Mouse (Mus musculus) embryonic facial prominence, embryonic 12.5 days (tissue): ENCODE results near the gene Alg9. TPM values are rescaled to one million over a fixed set of nuclear protein-coding genes. Genes with fewer than 3 reads are reported as not detected.
A peak's percentile ranks its signal among the peaks of the same experiment; 100 is the strongest.

Source experiments
- ATAC-seq: fragments of 200-750 bp; cut with Nextera tagmentation; 2 replicates; pipeline ENCODE4 v1.8.0; 2017; ENCODE audit not compliant: insufficient number of reproducible peaks, insufficient read depth, low FRiP score, low TSS enrichment
- H3K27ac ChIP-seq: fragments of 300-500 bp; sonication (generic); 2 replicates; pipeline ENCODE4 v1.5.1; 2016; ENCODE audit warnings: mild to moderate bottlenecking
- H3K27me3 ChIP-seq: fragments of 300-500 bp; sonication (generic); 2 replicates; pipeline ENCODE4 v1.6.1; 2016; ENCODE audit warnings: mild to moderate bottlenecking, moderate library complexity
- H3K36me3 ChIP-seq: fragments of 300-500 bp; sonication (generic); 2 replicates; pipeline ENCODE4 v1.6.1; 2016; ENCODE audit warnings: mild to moderate bottlenecking
- H3K4me1 ChIP-seq: fragments of 300-500 bp; sonication (generic); 2 replicates; pipeline ENCODE4 v1.6.1; 2016
- H3K4me2 ChIP-seq: fragments of 300-500 bp; sonication (generic); replicated peaks from 2 replicates; pipeline ENCODE4 v1.6.1; 2016; ENCODE audit warnings: mild to moderate bottlenecking, moderate library complexity
- H3K4me3 ChIP-seq: fragments of 300-500 bp; sonication (generic); 2 replicates; pipeline ENCODE4 v1.5.1; 2016; ENCODE audit warnings: mild to moderate bottlenecking
- H3K9ac ChIP-seq: fragments of 300-500 bp; sonication (generic); 2 replicates; pipeline ENCODE4 v1.6.1; 2016; ENCODE audit warnings: mild to moderate bottlenecking, moderate library complexity
- H3K9me3 ChIP-seq: fragments of 300-500 bp; sonication (generic); 2 replicates; pipeline ENCODE4 v1.6.1; 2016; ENCODE audit warnings: mild to moderate bottlenecking, moderate library complexity
- WGBS: fragments of 180-500 bp; shearing (Covaris S2); methylation state at CpG from one replicate; pipeline ENCODE4 v1.1.7; 2016; 5-methylcytosine and 5-hydroxymethylcytosine counted together
- polyA plus RNA-seq: library from polyadenylated mRNA; unstranded; fragments of >200 nt; fragmentation: Nextera tagmentation; extraction: Ambion mirVana; gene quantifications from 2 replicates; pipeline ENCODE4 v1.2.1, GENCODE M21; 2016

The Alg9 gene
- polyA plus RNA-seq, 1 experiment from 2014 or later, result 43.9 TPM

- Histone ChIP-seq H3K4me1 (peaks cover 19% of the 10 kb centered on the region), H3K27me3 (no peaks in the 10 kb centered on the region), H3K9me3 (no peaks in the 10 kb centered on the region), H3K9ac (peak overlapping the region; percentile 89), H3K4me2 (peak overlapping the region; percentile 65), H3K27ac (peak overlapping the region; percentile 89), H3K36me3 (peaks cover 31% of the 10 kb centered on the region), H3K4me3 (peak overlapping the region; percentile 96)
- WGBS, result under 1% methylated on average over 44 of the region's 46 CpGs
- no peak; the same call in 1 of the 2 replicates for ATAC-seq
These were observed 82.3 kb downstream of the Alg9 start for GRCm38 (mm10) chr9:50857082-50857641.

- H3K27me3 ChIP-seq, result no peaks in the 10 kb centered on the region
These were observed 83.9 kb downstream of the Alg9 start for GRCm38 (mm10) chr9:50858681-50859080.

GRCm38 (mm10) chr9:50861119-50861839 is 86.5 kb downstream of the Alg9 start:
- Histone ChIP-seq H3K9ac (no peak overlapping the region), H3K4me1 (peaks cover 8% of the 10 kb centered on the region), H3K4me2 (no peak overlapping the region), H3K27me3 (no peaks in the 10 kb centered on the region), H3K27ac (no peak overlapping the region), H3K9me3 (no peaks in the 10 kb centered on the region), H3K4me3 (no peak overlapping the region), H3K36me3 (peaks cover 68% of the 10 kb centered on the region)
- ATAC-seq, result no peak
- WGBS, result 93% methylated on average over 18 of the region's 18 CpGs

More at GRCm38 (mm10) chr9:50858681-50859080, 83.9 kb downstream of the Alg9 start:
- no peak for ATAC-seq
- Histone ChIP-seq H3K36me3 (peaks cover 45% of the 10 kb centered on the region), H3K4me1 (peaks cover 13% of the 10 kb centered on the region), H3K9ac (no peak overlapping the region), H3K4me2 (no peak overlapping the region), H3K9me3 (no peaks in the 10 kb centered on the region), H3K4me3 (no peak overlapping the region), H3K27ac (no peak overlapping the region)
- WGBS, result 90% methylated on average over 6 of the region's 6 CpGs

GRCm38 (mm10) chr9:50863824-50864223 is 89.0 kb downstream of the Alg9 start:
- ATAC-seq, result no peak
- WGBS, result 96% methylated on average over 4 of the region's 4 CpGs
- H3K27me3 ChIP-seq, result no peaks in the 10 kb centered on the region
- peaks cover 94% of the 10 kb centered on the region for H3K36me3 ChIP-seq
- H3K9ac ChIP-seq, result no peak overlapping the region
- H3K27ac ChIP-seq, result no peak overlapping the region
- H3K4me2 ChIP-seq, result no peak overlapping the region
- no peaks in the 10 kb centered on the region for H3K9me3 ChIP-seq
- H3K4me3 ChIP-seq, result no peak overlapping the region
- H3K4me1 ChIP-seq, result no peaks in the 10 kb centered on the region

- Histone ChIP-seq H3K27ac (no peak overlapping the region), H3K9ac (no peak overlapping the region), H3K9me3 (no peaks in the 10 kb centered on the region), H3K4me1 (no peaks in the 10 kb centered on the region), H3K36me3 (peaks cover 92% of the 10 kb centered on the region), H3K4me2 (no peak overlapping the region), H3K27me3 (no peaks in the 10 kb centered on the region), H3K4me3 (no peak overlapping the region)
- ATAC-seq, result no peak
- 85% methylated on average over 5 of the region's 5 CpGs for WGBS
These were observed 90.1 kb downstream of the Alg9 start for GRCm38 (mm10) chr9:50864877-50865276.

GRCm38 (mm10) chr9:50865803-50866202 is 91.0 kb downstream of the Alg9 start:
- 81% methylated on average over 8 of the region's 8 CpGs for WGBS
- no peaks in the 10 kb centered on the region for H3K9me3 ChIP-seq
- no peaks in the 10 kb centered on the region for H3K4me1 ChIP-seq
- H3K9ac ChIP-seq, result no peak overlapping the region
- H3K4me3 ChIP-seq, result no peak overlapping the region
- no peak overlapping the region for H3K27ac ChIP-seq
- no peaks in the 10 kb centered on the region for H3K27me3 ChIP-seq
- H3K4me2 ChIP-seq, result no peak overlapping the region
- peaks cover 90% of the 10 kb centered on the region for H3K36me3 ChIP-seq
- ATAC-seq, result no peak

- ATAC-seq, result no peak
- Histone ChIP-seq H3K4me3 (no peak overlapping the region), H3K4me1 (no peaks in the 10 kb centered on the region), H3K27ac (no peak overlapping the region), H3K9ac (no peak overlapping the region), H3K9me3 (no peaks in the 10 kb centered on the region), H3K4me2 (no peak overlapping the region), H3K36me3 (peaks cover 83% of the 10 kb centered on the region), H3K27me3 (no peaks in the 10 kb centered on the region)
- 84% methylated on average over 6 of the region's 6 CpGs for WGBS
These were observed 92.2 kb downstream of the Alg9 start for GRCm38 (mm10) chr9:50867015-50867414.

GRCm38 (mm10) chr9:50868182-50868581 is 93.4 kb downstream of the Alg9 start:
- no peaks in the 10 kb centered on the region for H3K27me3 ChIP-seq
- no peak overlapping the region for H3K4me2 ChIP-seq
- H3K9me3 ChIP-seq, result no peaks in the 10 kb centered on the region
- no peaks in the 10 kb centered on the region for H3K4me1 ChIP-seq
- no peak for ATAC-seq
- no peak overlapping the region for H3K4me3 ChIP-seq
- no peak overlapping the region for H3K9ac ChIP-seq
- peaks cover 81% of the 10 kb centered on the region for H3K36me3 ChIP-seq
- WGBS, result 86% methylated on average over 2 of the region's 2 CpGs
- H3K27ac ChIP-seq, result no peak overlapping the region

- Histone ChIP-seq H3K4me2 (no peak overlapping the region), H3K9ac (no peak overlapping the region), H3K4me3 (no peak overlapping the region), H3K9me3 (no peaks in the 10 kb centered on the region), H3K27me3 (no peaks in the 10 kb centered on the region), H3K36me3 (peaks cover 77% of the 10 kb centered on the region), H3K4me1 (no peaks in the 10 kb centered on the region), H3K27ac (no peak overlapping the region)
- no peak for ATAC-seq
- WGBS, result 91% methylated on average over 9 of the region's 9 CpGs
These were observed 98.4 kb downstream of the Alg9 start for GRCm38 (mm10) chr9:50873210-50873609.

GRCm38 (mm10) chr9:50874031-50874430 is 99.2 kb downstream of the Alg9 start:
- no peak overlapping the region for H3K27ac ChIP-seq
- H3K4me1 ChIP-seq, result no peaks in the 10 kb centered on the region
- no peak overlapping the region for H3K9ac ChIP-seq
- no peak overlapping the region for H3K4me2 ChIP-seq
- no peaks in the 10 kb centered on the region for H3K9me3 ChIP-seq
- no peak for ATAC-seq
- WGBS, result 90% methylated on average over 6 of the region's 6 CpGs
- H3K27me3 ChIP-seq, result no peaks in the 10 kb centered on the region
- no peak overlapping the region for H3K4me3 ChIP-seq
- peaks cover 75% of the 10 kb centered on the region for H3K36me3 ChIP-seq

- H3K9me3 ChIP-seq, result no peaks in the 10 kb centered on the region
- H3K4me1 ChIP-seq, result no peaks in the 10 kb centered on the region
- no peak overlapping the region for H3K4me2 ChIP-seq
- no peak for ATAC-seq
- no peak overlapping the region for H3K27ac ChIP-seq
- H3K9ac ChIP-seq, result no peak overlapping the region
- WGBS, result 92% methylated on average over 4 of the region's 4 CpGs
- no peaks in the 10 kb centered on the region for H3K27me3 ChIP-seq
- peaks cover 77% of the 10 kb centered on the region for H3K36me3 ChIP-seq
- H3K4me3 ChIP-seq, result no peak overlapping the region
These were observed 100.7 kb downstream of the Alg9 start for GRCm38 (mm10) chr9:50875470-50875869.

GRCm38 (mm10) chr9:50876287-50876686 is 101.5 kb downstream of the Alg9 start:
- Histone ChIP-seq H3K4me1 (no peaks in the 10 kb centered on the region), H3K4me2 (no peak overlapping the region), H3K27me3 (no peaks in the 10 kb centered on the region), H3K9ac (no peak overlapping the region), H3K27ac (no peak overlapping the region), H3K9me3 (no peaks in the 10 kb centered on the region), H3K36me3 (peaks cover 69% of the 10 kb centered on the region), H3K4me3 (no peak overlapping the region)
- 93% methylated on average over 3 of the region's 3 CpGs for WGBS
- ATAC-seq, result no peak
